ENCODE assay signal across 21 mouse cellular contexts in genomic region chr7:73909432-73910205, GRCm38 (mm10).
DNase-seq lines count a peak whose midpoint lies in the region; ATAC-seq and TF ChIP-seq lines count a peak whose summit lies in the region.
"Had no signal": no experiment of that assay in that cellular context is flagged by ENCODE, and none has a peak within 500 bp of the region (broad histone marks: within the 10 kb centered on the region; RNA-seq: fewer than 3 reads in every experiment).

No protein-coding gene starts in this region.

- H3K9ac ChIP-seq in heart, embryonic 11.5 days (ENCODE audit: low read depth, low read length): no peak overlapping the region
- no peak overlapping the region for H3K9ac ChIP-seq in hindbrain, embryonic 16.5 days (ENCODE audit: low read depth, low read length)
- no peak overlapping the region for H3K9ac ChIP-seq in hindbrain, embryonic 12.5 days
- H3K9ac ChIP-seq in CH12.LX (ENCODE audit: insufficient read depth, low read depth): no peak overlapping the region
- H3K9ac ChIP-seq in neural tube, embryonic 15.5 days (replicated peaks): no peak overlapping the region
- H3K9ac ChIP-seq: forebrain, embryonic 15.5 days had no signal

- TF ChIP-seq POLR2A in CH12.LX (IDR thresholded peaks at IDR 0.05; ENCODE audit: low read depth, low read length): no peak
- no peak for TF ChIP-seq POLR2A in cerebellum, adult 2 months (IDR thresholded peaks at IDR 0.05; ENCODE audit: borderline replicate concordance, insufficient read depth, low read length)

- H3K27me3 ChIP-seq in heart, embryonic 11.5 days (ENCODE audit: control insufficient read depth, insufficient read depth, low read length): no peaks in the 10 kb centered on the region
- H3K27me3 ChIP-seq in hindbrain, embryonic 16.5 days (replicated peaks; ENCODE audit: control insufficient read depth, insufficient read depth, low read length): no peaks in the 10 kb centered on the region
- H3K27me3 ChIP-seq in hindbrain, embryonic 12.5 days: no peaks in the 10 kb centered on the region
- no peaks in the 10 kb centered on the region for H3K27me3 ChIP-seq in CH12.LX (replicated peaks)
- H3K27me3 ChIP-seq in neural tube, embryonic 15.5 days (replicated peaks): no peaks in the 10 kb centered on the region
- no peaks in the 10 kb centered on the region for H3K27me3 ChIP-seq in cerebellum, adult 2 months (ENCODE audit: control insufficient read depth, insufficient read depth, low read length)
- H3K27me3 ChIP-seq: forebrain, embryonic 15.5 days had no signal

- DNase-seq in heart, adult 11 months: peak; percentile 39
- peak; percentile 31 for DNase-seq in CH12.LX (ENCODE audit: extremely low read depth)
- no peak for DNase-seq in cerebellum, adult 2 months
- DNase-seq: adrenal gland, adult 2 months; adrenal gland, postnatal 14 days; B cell, adult 2 months; cerebellum, adult 11 months; cerebellum, adult 9-10 months; cerebellum, postnatal 14 days; gastrocnemius, postnatal 25 days; heart, adult 2 months; kidney, adult 18-20 months had no signal

- no peak for TF ChIP-seq RAD21 in CH12.LX (IDR thresholded peaks at IDR 0.05; ENCODE audit: low read depth, low read length)

- WGBS in heart, embryonic 11.5 days (ENCODE audit: insufficient replicate concordance): 63% methylated on average over 5 of the region's 5 CpGs
- WGBS in hindbrain, embryonic 16.5 days: 62% methylated on average over 5 of the region's 5 CpGs
- WGBS in hindbrain, embryonic 12.5 days: 74% methylated on average over 5 of the region's 5 CpGs
- 50% methylated on average over 5 of the region's 5 CpGs for WGBS in neural tube, embryonic 15.5 days
- 87% methylated on average over 5 of the region's 5 CpGs for WGBS in cerebellum, adult 2 months

- no peaks in the 10 kb centered on the region for H3K36me3 ChIP-seq in heart, embryonic 11.5 days (ENCODE audit: control insufficient read depth, insufficient read depth, low read length)
- no peaks in the 10 kb centered on the region for H3K36me3 ChIP-seq in hindbrain, embryonic 16.5 days (ENCODE audit: control insufficient read depth, insufficient read depth, low read length)
- H3K36me3 ChIP-seq in hindbrain, embryonic 12.5 days: no peaks in the 10 kb centered on the region
- no peaks in the 10 kb centered on the region for H3K36me3 ChIP-seq in CH12.LX (replicated peaks in 1 of 2; ENCODE audit: control insufficient read depth in 1 of 2, insufficient read depth in 1 of 2, low read length in 1 of 2)
- no peaks in the 10 kb centered on the region for H3K36me3 ChIP-seq in neural tube, embryonic 15.5 days
- H3K36me3 ChIP-seq: forebrain, embryonic 10.5 days; forebrain, embryonic 15.5 days; heart, embryonic 10.5 days had no signal

- in situ Hi-C loops in CH12.LX (cut with MboI; ENCODE audit: low pct_ligation_motif_present, low pct_unique_long_range_greater_than_20kb, low sequenced_read_pairs): no loop called here

- TF ChIP-seq EP300 in CH12.LX (IDR thresholded peaks at IDR 0.05; ENCODE audit: low read length): peak; percentile 39; the same call in 1 of the 2 replicates

- H3K27ac ChIP-seq in heart, embryonic 11.5 days (ENCODE audit: low read depth, low read length): no peak overlapping the region
- peak overlapping the region; percentile 31; the same call in 1 of the 2 replicates for H3K27ac ChIP-seq in hindbrain, embryonic 16.5 days (ENCODE audit: low read depth, low read length)
- H3K27ac ChIP-seq in hindbrain, embryonic 12.5 days: no peak overlapping the region
- H3K27ac ChIP-seq in CH12.LX (ENCODE audit: insufficient read depth, low read depth): no peak overlapping the region
- H3K27ac ChIP-seq in neural tube, embryonic 15.5 days (replicated peaks): peak overlapping the region; percentile 80
- H3K27ac ChIP-seq in cerebellum, adult 2 months (ENCODE audit: insufficient read depth, low read length): no peak overlapping the region
- H3K27ac ChIP-seq: forebrain, embryonic 10.5 days; forebrain, embryonic 15.5 days; heart, adult 2 months; heart, embryonic 10.5 days had no signal

- peaks cover 4% of the 10 kb centered on the region; the same call in 1 of the 2 replicates for H3K4me1 ChIP-seq in heart, embryonic 11.5 days (ENCODE audit: control insufficient read depth, insufficient read depth, low read length)
- H3K4me1 ChIP-seq in hindbrain, embryonic 16.5 days (ENCODE audit: control insufficient read depth, insufficient read depth, low read depth, low read length): 0 out of 2 replicates have a peak, but pooled peaks cover 3% of the 10 kb centered on the region
- peaks cover 19% of the 10 kb centered on the region for H3K4me1 ChIP-seq in hindbrain, embryonic 12.5 days
- H3K4me1 ChIP-seq in CH12.LX (ENCODE audit: control insufficient read depth in 1 of 2, insufficient read depth in 2 of 2): peaks cover 21 to 39% of the 10 kb centered on the region in 2 experiments
- H3K4me1 ChIP-seq in neural tube, embryonic 15.5 days: peaks cover 21% of the 10 kb centered on the region
- H3K4me1 ChIP-seq in cerebellum, adult 2 months (ENCODE audit: control insufficient read depth, insufficient read depth, low read length): no peaks in the 10 kb centered on the region

- H3K9me3 ChIP-seq in heart, embryonic 11.5 days (replicated peaks; ENCODE audit: control insufficient read depth, low read length): no peaks in the 10 kb centered on the region
- H3K9me3 ChIP-seq in hindbrain, embryonic 16.5 days (ENCODE audit: control insufficient read depth, low read length): no peaks in the 10 kb centered on the region
- H3K9me3 ChIP-seq in hindbrain, embryonic 12.5 days (replicated peaks): no peaks in the 10 kb centered on the region
- H3K9me3 ChIP-seq in CH12.LX (replicated peaks; ENCODE audit: low read length): no peaks in the 10 kb centered on the region
- H3K9me3 ChIP-seq in neural tube, embryonic 15.5 days (replicated peaks): no peaks in the 10 kb centered on the region
- H3K9me3 ChIP-seq: forebrain, embryonic 10.5 days; forebrain, embryonic 15.5 days; heart, embryonic 10.5 days had no signal

- no peak overlapping the region for H3K4me3 ChIP-seq in heart, embryonic 11.5 days (ENCODE audit: low read depth, low read length)
- no peak overlapping the region for H3K4me3 ChIP-seq in hindbrain, embryonic 16.5 days (ENCODE audit: low read length)
- H3K4me3 ChIP-seq in hindbrain, embryonic 12.5 days: no peak overlapping the region
- H3K4me3 ChIP-seq in CH12.LX (replicated peaks in 1 of 3; ENCODE audit: low read depth in 2 of 3, low read length in 2 of 3, poor library complexity in 1 of 3): no peak overlapping the region
- no peak overlapping the region for H3K4me3 ChIP-seq in neural tube, embryonic 15.5 days (replicated peaks)
- H3K4me3 ChIP-seq in cerebellum, adult 2 months (replicated peaks; ENCODE audit: insufficient read depth, low read depth, low read length): no peak overlapping the region
- H3K4me3 ChIP-seq: forebrain, embryonic 10.5 days; forebrain, embryonic 15.5 days; heart, adult 2 months; heart, embryonic 10.5 days had no signal

- ATAC-seq in heart, embryonic 11.5 days (replicated peaks; ENCODE audit: insufficient number of reproducible peaks, low FRiP score, low TSS enrichment): no peak
- peak; percentile 76 for ATAC-seq in hindbrain, embryonic 16.5 days
- ATAC-seq in hindbrain, embryonic 12.5 days (ENCODE audit: low FRiP score): no peak
- ATAC-seq in neural tube, embryonic 15.5 days (ENCODE audit: low FRiP score): peak; percentile 89
- ATAC-seq: forebrain, embryonic 15.5 days; inflammation-experienced regulatory T-cells, adult 6 months; intestine, embryonic 16.5 days had no signal

- H3K79me2 ChIP-seq in CH12.LX (replicated peaks; ENCODE audit: control insufficient read depth, extremely low read depth, insufficient read depth, poor library complexity, severe bottlenecking): no peaks in the 10 kb centered on the region

- TF ChIP-seq CTCF in CH12.LX (conservative IDR thresholded peaks at IDR 0.05 in 1 of 2, IDR thresholded peaks at IDR 0.05 in 1 of 2; ENCODE audit: low read depth in 2 of 2, low read length in 2 of 2): no peak
- TF ChIP-seq CTCF in cerebellum, adult 2 months (IDR thresholded peaks at IDR 0.05; ENCODE audit: borderline replicate concordance, insufficient read depth, low read depth, low read length): no peak

- H3K4me2 ChIP-seq in heart, embryonic 11.5 days: no peak overlapping the region
- no peak overlapping the region for H3K4me2 ChIP-seq in hindbrain, embryonic 16.5 days (ENCODE audit: low read length)
- H3K4me2 ChIP-seq in hindbrain, embryonic 12.5 days (replicated peaks): no peak overlapping the region
- H3K4me2 ChIP-seq in CH12.LX (ENCODE audit: insufficient read depth, low read depth, poor library complexity, severe bottlenecking): peak overlapping the region; percentile 10
- H3K4me2 ChIP-seq in neural tube, embryonic 15.5 days: no peak overlapping the region; the same call in 1 of the 2 replicates
- H3K4me2 ChIP-seq: forebrain, embryonic 15.5 days had no signal

- dilution Hi-C loops in CH12.LX (cut with MboI; ENCODE audit: extremely low pct_ligation_motif_present, extremely low pct_unique_long_range_greater_than_20kb, low sequenced_read_pairs): no loop called here

TF ChIP-seq in CH12.LX, 34 proteins besides CTCF, POLR2A, EP300 and RAD21:
- TF ChIP-seq ETS1 (conservative IDR thresholded peaks at IDR 0.05; ENCODE audit: low read depth, low read length): peak; percentile 46; the same call in 1 of the 2 replicates
- peak; percentile 77 for TF ChIP-seq MEF2A (IDR thresholded peaks at IDR 0.05; ENCODE audit: borderline replicate concordance, low read depth, low read length)
- no peak for TF ChIP-seq SMC3 (IDR thresholded peaks at IDR 0.05; ENCODE audit: low read depth, low read length)
- 0 out of 2 replicates have a peak, but pooled peaks have one; percentile 47 for TF ChIP-seq MAZ (IDR thresholded peaks at IDR 0.05; ENCODE audit: low read depth, low read length)

Comparison
In these comparisons a context has a peak if more than half of its experiments do, and no peak if none do; other contexts are left out.
1. ATAC-seq: peak in hindbrain, embryonic 16.5 days (single experiment) and neural tube, embryonic 15.5 days (single experiment); none in heart, embryonic 11.5 days (single experiment) and hindbrain, embryonic 12.5 days (single experiment).
2. H3K27ac ChIP-seq: peak in hindbrain, embryonic 16.5 days (single experiment) and neural tube, embryonic 15.5 days (single experiment); none in heart, embryonic 11.5 days (single experiment), hindbrain, embryonic 12.5 days (single experiment), CH12.LX (single experiment) and cerebellum, adult 2 months (single experiment).
3. DNase-seq: peak in heart, adult 11 months (single experiment) and CH12.LX (single experiment); none in cerebellum, adult 2 months (0 of 2).